Mouse (Mus musculus): Measurements from ENCODE around the gene Sptssa. TPM values are rescaled to one million over a fixed set of nuclear protein-coding genes. Genes with fewer than 3 reads are reported as not detected.
A peak's percentile ranks its signal among the peaks of the same experiment; 100 is the strongest.

Sptssa gene
- total RNA-seq (2014; rRNA removed) (70.2 and 86.3 TPM in 2 replicates), polyA plus RNA-seq (2012; rRNA removed) (98.6 and 102 TPM in 2 replicates)

- peaks cover 14% of the 10 kb centered on the region for H3K4me1 ChIP-seq (ENCODE audit: control insufficient read depth, insufficient read depth, low read length)
- no peaks in the 10 kb centered on the region for H3K36me3 ChIP-seq (ENCODE audit: control insufficient read depth, insufficient read depth, low read length)
- 6% methylated on average over 53 of the region's 53 CpGs for WGBS
- peak within 1 kb of the TSS; percentile 75 for H3K4me3 ChIP-seq (ENCODE audit: insufficient read depth, low read depth, low read length)
- H3K27me3 ChIP-seq (ENCODE audit: control insufficient read depth, insufficient read depth, low read length), result no peaks in the 10 kb centered on the region
- peak within 1 kb of the TSS; percentile 71 for H3K27ac ChIP-seq (replicated peaks; ENCODE audit: insufficient read depth, low read depth, low read length)
- H3K9ac ChIP-seq (ENCODE audit: low read depth, low read length), result peak within 1 kb of the TSS; percentile 83
- H3K79me2 ChIP-seq (ENCODE audit: control insufficient read depth, insufficient read depth, low read length), result peaks cover 3% of the 10 kb centered on the region; the same call in 1 of the 2 replicates
- peak; percentile 81 for DNase-seq (ENCODE audit: extremely low read depth, low read depth, low spot score)
- TF ChIP-seq CTCF (IDR thresholded peaks at IDR 0.05; ENCODE audit: low read depth, low read length) (peak; percentile 18; the same call in 1 of the 2 replicates), POLR2A (IDR thresholded peaks at IDR 0.05; ENCODE audit: extremely low read depth, insufficient read depth, low read length) (peak; percentile 90)
Observed at GRCm38 (mm10) chr12:54656396-54657171, at the start of gene Sptssa. TSS of gene Sptssa (minus strand) at chr12:54656573.

DNA sequence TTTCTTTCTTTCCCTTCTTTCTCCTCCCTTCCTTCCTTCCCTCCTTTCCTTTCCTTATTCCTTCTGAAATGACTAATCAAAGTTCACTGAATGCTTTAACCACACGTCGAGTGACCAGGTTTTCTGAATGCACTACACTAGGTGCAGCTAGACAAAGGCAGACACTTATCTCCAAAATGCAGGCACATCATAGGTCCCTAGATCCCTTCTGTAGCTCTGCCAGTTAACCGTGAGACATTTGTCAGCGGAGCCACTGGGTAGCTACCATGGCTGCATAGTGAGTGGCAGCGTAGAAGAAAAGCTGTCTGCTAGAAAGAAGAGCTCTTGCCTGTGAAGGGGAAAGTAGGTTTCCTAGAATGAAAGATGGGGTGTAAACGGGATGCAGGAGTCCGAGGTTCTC lies 43.0 kb upstream of the Sptssa start:
- no peaks in the 10 kb centered on the region for H3K27me3 ChIP-seq (ENCODE audit: control insufficient read depth, insufficient read depth, low read length)
- H3K79me2 ChIP-seq (ENCODE audit: control insufficient read depth, insufficient read depth, low read length), result no peaks in the 10 kb centered on the region
- H3K4me3 ChIP-seq (ENCODE audit: insufficient read depth, low read depth, low read length), result no peak overlapping the region
- no peaks in the 10 kb centered on the region for H3K4me1 ChIP-seq (ENCODE audit: control insufficient read depth, insufficient read depth, low read length)
- no peak overlapping the region for H3K27ac ChIP-seq (replicated peaks; ENCODE audit: insufficient read depth, low read depth, low read length)
- no peak overlapping the region for H3K9ac ChIP-seq (ENCODE audit: low read depth, low read length)
- WGBS, result 83% methylated on average over 7 of the region's 7 CpGs
- no peak for DNase-seq (ENCODE audit: extremely low read depth, low read depth, low spot score)
- no peaks in the 10 kb centered on the region for H3K36me3 ChIP-seq (ENCODE audit: control insufficient read depth, insufficient read depth, low read length)
- no peak for TF ChIP-seq POLR2A (IDR thresholded peaks at IDR 0.05; ENCODE audit: extremely low read depth, insufficient read depth, low read length)
- TF ChIP-seq CTCF (IDR thresholded peaks at IDR 0.05; ENCODE audit: low read depth, low read length), result no peak

GRCm38 (mm10) chr12:54697791-54698250 lies 41.4 kb upstream of the Sptssa start:
- H3K4me3 ChIP-seq (ENCODE audit: insufficient read depth, low read depth, low read length), result no peak overlapping the region
- WGBS, result 50% methylated on average over 6 of the region's 6 CpGs
- no peaks in the 10 kb centered on the region for H3K27me3 ChIP-seq (ENCODE audit: control insufficient read depth, insufficient read depth, low read length)
- H3K9ac ChIP-seq (ENCODE audit: low read depth, low read length), result no peak overlapping the region
- no peaks in the 10 kb centered on the region for H3K79me2 ChIP-seq (ENCODE audit: control insufficient read depth, insufficient read depth, low read length)
- no peaks in the 10 kb centered on the region for H3K4me1 ChIP-seq (ENCODE audit: control insufficient read depth, insufficient read depth, low read length)
- H3K36me3 ChIP-seq (ENCODE audit: control insufficient read depth, insufficient read depth, low read length), result no peaks in the 10 kb centered on the region
- DNase-seq (ENCODE audit: extremely low read depth, low read depth, low spot score), result no peak
- H3K27ac ChIP-seq (replicated peaks; ENCODE audit: insufficient read depth, low read depth, low read length), result no peak overlapping the region
- TF ChIP-seq POLR2A (IDR thresholded peaks at IDR 0.05; ENCODE audit: extremely low read depth, insufficient read depth, low read length), result no peak
- TF ChIP-seq CTCF (IDR thresholded peaks at IDR 0.05; ENCODE audit: low read depth, low read length), result no peak

DNA sequence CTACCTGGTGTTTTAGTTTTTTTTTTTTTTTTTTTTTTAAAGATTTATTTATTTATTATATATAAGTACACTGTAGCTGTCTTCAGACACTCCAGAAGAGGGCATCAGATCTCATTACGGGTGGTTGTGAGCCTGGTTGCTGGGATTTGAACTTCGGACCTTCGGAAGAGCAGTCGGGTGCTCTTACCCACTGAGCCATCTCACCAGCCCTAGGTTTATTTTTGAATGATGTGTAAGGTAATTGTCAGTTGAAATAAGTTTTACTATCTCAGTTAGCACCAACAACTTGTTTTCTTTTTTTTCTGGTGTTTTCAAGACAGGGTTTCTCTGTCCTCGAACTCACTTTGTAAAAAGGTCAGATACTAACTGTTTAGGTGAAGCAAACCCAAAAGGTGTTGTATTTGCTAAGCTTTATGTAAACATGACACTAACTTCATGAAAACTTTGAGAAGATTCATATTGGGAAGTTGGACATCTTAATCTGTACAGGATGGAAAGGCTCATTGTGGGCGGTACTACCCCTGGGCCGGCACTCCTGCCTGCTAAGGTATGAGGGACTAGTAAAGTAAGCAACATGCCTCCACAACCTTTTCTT lies 40.7 kb upstream of the Sptssa start:
- H3K79me2 ChIP-seq (ENCODE audit: control insufficient read depth, insufficient read depth, low read length), result no peaks in the 10 kb centered on the region
- DNase-seq (ENCODE audit: extremely low read depth, low read depth, low spot score), result peak; percentile 84
- H3K4me1 ChIP-seq (ENCODE audit: control insufficient read depth, insufficient read depth, low read length), result no peaks in the 10 kb centered on the region
- no peak for TF ChIP-seq CTCF (IDR thresholded peaks at IDR 0.05; ENCODE audit: low read depth, low read length)
- TF ChIP-seq POLR2A (IDR thresholded peaks at IDR 0.05; ENCODE audit: extremely low read depth, insufficient read depth, low read length), result no peak
- H3K4me3 ChIP-seq (ENCODE audit: insufficient read depth, low read depth, low read length), result no peak overlapping the region
- no peak overlapping the region for H3K27ac ChIP-seq (replicated peaks; ENCODE audit: insufficient read depth, low read depth, low read length)
- H3K9ac ChIP-seq (ENCODE audit: low read depth, low read length), result no peak overlapping the region
- H3K36me3 ChIP-seq (ENCODE audit: control insufficient read depth, insufficient read depth, low read length), result peaks cover 2% of the 10 kb centered on the region; the same call in 1 of the 2 replicates
- 8% methylated on average over 7 of the region's 7 CpGs for WGBS
- no peaks in the 10 kb centered on the region for H3K27me3 ChIP-seq (ENCODE audit: control insufficient read depth, insufficient read depth, low read length)

GRCm38 (mm10) chr12:54696242-54697002 lies 40.0 kb upstream of the Sptssa start:
- Histone ChIP-seq H3K27ac (replicated peaks; ENCODE audit: insufficient read depth, low read depth, low read length) (peak overlapping the region; percentile 89), H3K27me3 (ENCODE audit: control insufficient read depth, insufficient read depth, low read length) (no peaks in the 10 kb centered on the region), H3K4me3 (ENCODE audit: insufficient read depth, low read depth, low read length) (peak overlapping the region; percentile 99), H3K79me2 (ENCODE audit: control insufficient read depth, insufficient read depth, low read length) (no peaks in the 10 kb centered on the region), H3K4me1 (ENCODE audit: control insufficient read depth, insufficient read depth, low read length) (no peaks in the 10 kb centered on the region), H3K36me3 (ENCODE audit: control insufficient read depth, insufficient read depth, low read length) (peaks cover 5% of the 10 kb centered on the region; the same call in 1 of the 2 replicates), H3K9ac (ENCODE audit: low read depth, low read length) (no peak overlapping the region)
- DNase-seq (ENCODE audit: extremely low read depth, low read depth, low spot score), result peak; percentile 88
- under 1% methylated on average over 32 of the region's 32 CpGs for WGBS
- peak; percentile 99 for TF ChIP-seq POLR2A (IDR thresholded peaks at IDR 0.05; ENCODE audit: extremely low read depth, insufficient read depth, low read length)
- no peak for TF ChIP-seq CTCF (IDR thresholded peaks at IDR 0.05; ENCODE audit: low read depth, low read length)

Data from liver, adult 2 months (tissue).